Mouse (Mus musculus) forelimb bud, embryonic 11.5 days (tissue): ENCODE measurements at regions not wholly inside any gene's neighbourhood (a gene's known extent, or its start where the extent isn't known, plus 50 kb on each side); places are given as distances from the start of the nearest gene placed in this dataset.

ENCODE experiments used
- DNase-seq: peaks from one replicate; pipeline ENCODE4 v3.0.0-alpha.2; 2012; ENCODE audit warnings: low read depth, low spot score

- DNase-seq, result no peak
Measured at GRCm38 (mm10) chr8:128113116-128113515, 245.3 kb upstream of the Nrp1 start.

- no peak for DNase-seq
Measured at GRCm38 (mm10) chr8:128141290-128141966, 217.0 kb upstream of the Nrp1 start.

- no peak for DNase-seq
Measured at GRCm38 (mm10) chr8:128148351-128148942, 210.0 kb upstream of the Nrp1 start.

- DNase-seq, result no peak
Measured at GRCm38 (mm10) chr8:128155604-128156003, 202.8 kb upstream of the Nrp1 start.

GRCm38 (mm10) chr8:128156221-128156620 is 202.2 kb upstream of the Nrp1 start:
- DNase-seq, result no peak

GRCm38 (mm10) chr8:128162857-128163256 is 195.5 kb upstream of the Nrp1 start:
- DNase-seq, result no peak

- no peak for DNase-seq
Measured at GRCm38 (mm10) chr8:128164976-128165375, 193.4 kb upstream of the Nrp1 start.

- DNase-seq, result no peak
Measured at GRCm38 (mm10) chr8:128165591-128165990, 192.8 kb upstream of the Nrp1 start.

GRCm38 (mm10) chr8:128166097-128166496 is 192.3 kb upstream of the Nrp1 start:
- DNase-seq, result no peak

GRCm38 (mm10) chr8:128168819-128169218 is 189.6 kb upstream of the Nrp1 start:
- no peak for DNase-seq

- DNase-seq, result no peak
Measured at GRCm38 (mm10) chr8:128171116-128171515, 187.3 kb upstream of the Nrp1 start.

GRCm38 (mm10) chr8:128180214-128180613 is 178.2 kb upstream of the Nrp1 start:
- no peak for DNase-seq

- DNase-seq, result peak; percentile 46
Measured at GRCm38 (mm10) chr8:128183081-128183480, 175.3 kb upstream of the Nrp1 start.

GRCm38 (mm10) chr8:128188321-128188720 is 170.1 kb upstream of the Nrp1 start:
- DNase-seq, result no peak

GRCm38 (mm10) chr8:128193293-128193887 is 165.0 kb upstream of the Nrp1 start:
- DNase-seq, result no peak

GRCm38 (mm10) chr8:128200815-128201214 is 157.6 kb upstream of the Nrp1 start:
- DNase-seq, result no peak

- DNase-seq, result no peak
Measured at GRCm38 (mm10) chr8:128201635-128202034, 156.8 kb upstream of the Nrp1 start.

GRCm38 (mm10) chr8:128202158-128202886 is 156.1 kb upstream of the Nrp1 start:
- DNase-seq, result no peak

- DNase-seq, result no peak
Measured at GRCm38 (mm10) chr8:128204803-128205202, 153.6 kb upstream of the Nrp1 start.

GRCm38 (mm10) chr8:128207138-128207537 is 151.3 kb upstream of the Nrp1 start:
- DNase-seq, result no peak

- no peak for DNase-seq
Measured at GRCm38 (mm10) chr8:128210761-128211160, 147.6 kb upstream of the Nrp1 start.

- no peak for DNase-seq
Measured at GRCm38 (mm10) chr8:128212223-128212622, 146.2 kb upstream of the Nrp1 start.
